Mouse (Mus musculus): ENCODE results near the gene Fbxw8.

GRCm38 (mm10) chr5:118015028-118015427 is 140.2 kb downstream of the Fbxw8 start:
- TF ChIP-seq POLR2A (IDR thresholded peaks at IDR 0.05; ENCODE audit: extremely low read depth, insufficient read depth, low read length) (no peak), CTCF (IDR thresholded peaks at IDR 0.05; ENCODE audit: low read depth, low read length) (no peak)
